Mouse (Mus musculus) frontal cortex, postnatal 25 days (tissue): ENCODE data around the gene Tspan5.

Source experiments
- DNase-seq, 2 experiments: peaks; one replicate each; pipeline ENCODE4 v3.0.0; 2022; ENCODE audit warnings: low spot score in 2 of 2

Gene Tspan5

GRCm38 (mm10) chr3:138937241-138937640, 195.2 kb downstream of the Tspan5 start:
- DNase-seq, result no peak

- DNase-seq, result no peak
These were observed 199.6 kb downstream of the Tspan5 start for GRCm38 (mm10) chr3:138941604-138942003.

- DNase-seq, result no peak
These were observed 203.5 kb downstream of the Tspan5 start for GRCm38 (mm10) chr3:138945516-138945915.

GRCm38 (mm10) chr3:138949081-138949480, 207.1 kb downstream of the Tspan5 start:
- DNase-seq, result peak in 1 of 2 experiments; percentile 21

- no peak for DNase-seq
These were observed 213.2 kb downstream of the Tspan5 start for GRCm38 (mm10) chr3:138955220-138955619.
